Mouse (Mus musculus): Measurements from ENCODE around the gene Hemk1.

Hemk1 gene

GRCm38 (mm10) chr9:107343146-107343943 is 5.2 kb upstream of the Hemk1 start:
- DNase-seq (ENCODE audit: low read depth): no peak

- DNase-seq (ENCODE audit: low read depth): no peak
Observed at GRCm38 (mm10) chr9:107342201-107342709, 4.1 kb upstream of the Hemk1 start.

GRCm38 (mm10) chr9:107340911-107341645 is 2.9 kb upstream of the Hemk1 start:
- DNase-seq (ENCODE audit: low read depth): peak; percentile 21

- DNase-seq (ENCODE audit: low read depth): peak; percentile 90
Observed at GRCm38 (mm10) chr9:107340267-107340859, 2.2 kb upstream of the Hemk1 start, which contains the start of gene 6430571L13Rik. 6430571L13Rik (plus strand) TSS chr9:107340602.

GRCm38 (mm10) chr9:107336386-107336785 is 1.8 kb downstream of the Hemk1 start:
- DNase-seq (ENCODE audit: low read depth): no peak

- peak; percentile 89 for DNase-seq (ENCODE audit: low read depth)
Observed at GRCm38 (mm10) chr9:107335909-107336308, 2.2 kb downstream of the Hemk1 start.

GRCm38 (mm10) chr9:107335046-107335445 is 3.1 kb downstream of the Hemk1 start:
- peak; percentile 57 for DNase-seq (ENCODE audit: low read depth)

GRCm38 (mm10) chr9:107334356-107334755 is 3.8 kb downstream of the Hemk1 start:
- DNase-seq (ENCODE audit: low read depth): peak; percentile 68

GRCm38 (mm10) chr9:107333686-107334085 is 4.5 kb downstream of the Hemk1 start:
- peak; percentile 56 for DNase-seq (ENCODE audit: low read depth)

GRCm38 (mm10) chr9:107330791-107331190 is 7.4 kb downstream of the Hemk1 start:
- no peak for DNase-seq (ENCODE audit: low read depth)

GRCm38 (mm10) chr9:107327879-107328620 is 10.1 kb downstream of the Hemk1 start:
- DNase-seq (ENCODE audit: low read depth): no peak

- no peak for DNase-seq (ENCODE audit: low read depth)
Observed at GRCm38 (mm10) chr9:107325904-107326303, 12.2 kb downstream of the Hemk1 start.

- DNase-seq (ENCODE audit: low read depth): no peak
Observed at GRCm38 (mm10) chr9:107324799-107325561, 13.2 kb downstream of the Hemk1 start.

- DNase-seq (ENCODE audit: low read depth): peak; percentile 41
Observed at GRCm38 (mm10) chr9:107323558-107323957, 14.6 kb downstream of the Hemk1 start.

GRCm38 (mm10) chr9:107322461-107323050 is 15.6 kb downstream of the Hemk1 start:
- DNase-seq (ENCODE audit: low read depth): no peak

GRCm38 (mm10) chr9:107315791-107316190 is 22.4 kb downstream of the Hemk1 start:
- DNase-seq (ENCODE audit: low read depth): no peak

GRCm38 (mm10) chr9:107313926-107314325 is 24.2 kb downstream of the Hemk1 start:
- DNase-seq (ENCODE audit: low read depth): no peak

- peak; percentile 87 for DNase-seq (ENCODE audit: low read depth)
Observed at GRCm38 (mm10) chr9:107312811-107313584, 25.2 kb downstream of the Hemk1 start.

- DNase-seq (ENCODE audit: low read depth): no peak
Observed at GRCm38 (mm10) chr9:107309600-107309999, 28.6 kb downstream of the Hemk1 start.

- no peak for DNase-seq (ENCODE audit: low read depth)
Observed at GRCm38 (mm10) chr9:107309171-107309570, 29.0 kb downstream of the Hemk1 start.

Data from naive thymus-derived CD4-positive, alpha-beta T cell, adult 2 months (primary cell).